Mouse (Mus musculus) kidney, adult 11 months (tissue): ENCODE measurements around the gene Gstt3.
A peak's percentile ranks its signal among the peaks of the same experiment; 100 is the strongest.
"Not testable (repeated sequence)": the region's sequence is repeated elsewhere in the genome, so short reads cannot be mapped to it uniquely, and the experiment has no call there.

ENCODE experiments used
- DNase-seq: peaks from one replicate; pipeline ENCODE4 v3.0.0; 2022

Gene Gstt3

DNA sequence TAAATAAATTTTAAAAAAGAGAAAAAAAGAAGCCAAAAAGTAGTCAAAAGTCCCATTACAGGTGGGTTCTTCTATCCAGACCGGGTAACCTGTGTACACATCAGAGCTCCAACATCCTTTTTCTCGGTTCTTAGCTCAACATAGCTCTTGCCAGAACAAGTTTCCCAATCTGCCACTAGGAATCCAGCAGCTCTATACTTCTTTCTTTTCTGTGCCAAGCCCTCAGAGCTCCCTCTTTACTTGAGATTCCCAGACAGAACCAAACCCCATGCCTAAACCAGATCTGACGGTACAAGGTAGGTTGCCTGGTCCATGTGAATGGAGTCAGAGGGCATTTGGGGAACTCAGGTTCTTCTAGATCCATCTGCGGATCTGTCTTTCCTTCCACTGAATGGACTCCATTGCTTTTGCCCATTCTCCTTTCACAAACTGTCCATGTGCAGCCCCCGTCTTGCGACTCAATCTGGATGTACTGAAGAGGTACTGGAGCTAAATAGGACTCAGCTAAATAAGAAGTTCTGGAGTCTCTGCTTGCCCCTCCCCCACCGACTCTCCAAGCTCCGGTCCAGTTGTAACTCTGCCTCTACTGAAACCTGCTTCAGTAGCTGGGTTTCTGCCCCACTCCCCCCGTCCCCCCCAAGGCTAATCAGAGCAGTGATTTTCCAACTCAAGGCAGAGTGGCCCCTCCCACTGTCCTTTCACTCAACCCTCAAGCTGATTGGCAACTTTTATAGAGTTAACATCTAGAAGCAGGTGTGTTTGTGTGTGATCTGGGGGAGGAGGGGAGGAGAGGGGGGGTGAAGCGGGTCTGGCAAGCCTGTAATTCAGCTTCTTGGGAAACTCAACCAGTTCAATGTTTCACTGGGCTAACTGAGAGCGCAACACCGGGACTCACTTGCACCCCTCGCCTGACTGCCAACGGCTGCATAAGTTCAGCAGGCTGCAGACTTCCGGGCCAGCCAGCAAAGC lies 1.7 kb downstream of the Gstt3 start:
- peak; percentile 78 for DNase-seq

DNA sequence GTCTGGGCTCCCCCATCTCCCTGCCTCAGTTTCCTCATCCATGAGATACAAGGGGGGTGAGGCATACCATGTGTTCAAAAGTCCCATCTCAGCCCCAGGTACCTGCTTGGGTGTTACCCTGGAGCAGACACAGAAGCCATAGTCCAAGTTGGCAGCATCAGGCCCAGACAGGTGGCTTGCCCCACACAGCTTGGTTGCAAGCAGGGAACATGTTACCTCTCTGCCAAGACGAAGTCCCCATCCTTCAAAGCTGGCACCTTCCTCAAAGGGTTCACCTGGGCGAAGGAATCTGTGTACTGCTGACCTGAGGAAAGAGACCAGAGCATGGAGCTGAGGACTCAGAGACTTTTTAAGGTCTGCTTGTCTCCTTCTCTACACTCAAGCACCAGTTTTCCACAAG lies 3.3 kb downstream of the Gstt3 start:
- no peak for DNase-seq

DNA sequence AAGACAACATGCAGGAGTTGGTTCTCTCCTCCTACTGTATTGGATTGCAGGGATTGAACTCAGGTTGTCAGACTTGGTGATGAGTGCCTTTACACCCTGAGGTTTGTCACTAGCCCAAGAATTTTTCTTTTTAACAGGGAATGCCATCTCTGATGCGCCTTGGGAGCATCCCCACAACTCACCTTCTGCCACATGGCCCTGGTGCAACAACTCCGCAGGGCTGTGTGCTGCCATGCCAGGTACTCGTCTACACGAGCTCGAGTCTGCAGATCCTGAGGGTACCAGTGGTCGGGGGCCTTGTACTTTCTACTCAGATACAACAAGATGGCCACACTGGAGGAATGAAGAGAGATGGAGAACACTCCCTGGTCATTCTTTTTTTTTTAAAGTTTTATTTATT lies 4.7 kb downstream of the Gstt3 start:
- DNase-seq = no peak

DNA sequence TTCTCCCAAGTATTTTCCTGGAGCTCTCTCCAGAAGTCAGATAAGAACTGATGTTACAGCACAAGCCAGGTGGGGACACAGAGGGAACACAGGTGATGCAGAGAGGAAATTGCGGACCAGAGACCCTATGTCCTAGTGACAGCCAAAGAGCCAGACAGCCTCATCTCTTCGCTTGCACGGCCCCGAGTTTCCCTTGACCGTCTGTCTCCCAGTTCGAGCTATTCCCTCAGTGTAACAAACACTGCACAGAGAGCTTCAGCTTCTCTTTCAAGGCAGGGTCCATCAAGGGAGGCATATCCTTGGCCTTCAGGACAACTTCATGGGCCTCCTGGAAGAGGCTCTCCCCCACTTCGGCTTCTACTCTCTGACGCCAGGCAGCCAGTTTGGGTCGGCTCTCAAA lies 6.6 kb downstream of the Gstt3 start:
- DNase-seq = no peak

DNA sequence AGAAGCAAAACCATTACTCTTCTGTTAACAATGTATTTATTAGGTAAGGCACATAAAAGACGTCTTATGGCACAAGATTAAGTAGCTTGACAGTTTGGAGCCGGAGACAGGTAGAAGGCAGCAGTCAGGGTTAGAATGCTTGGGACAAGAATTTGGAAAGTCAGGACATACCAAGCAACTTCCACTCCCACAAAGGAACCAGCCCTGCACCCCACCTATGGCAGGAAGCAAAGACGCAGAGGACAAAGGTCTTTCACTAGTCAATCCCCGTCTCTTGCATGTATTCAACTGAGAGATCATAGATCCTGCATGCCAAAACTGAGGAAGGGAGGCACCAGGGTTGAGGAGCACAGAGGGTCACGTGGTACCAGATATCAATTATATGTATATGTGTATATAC lies 7.1 kb downstream of the Gstt3 start:
- no peak for DNase-seq

DNA sequence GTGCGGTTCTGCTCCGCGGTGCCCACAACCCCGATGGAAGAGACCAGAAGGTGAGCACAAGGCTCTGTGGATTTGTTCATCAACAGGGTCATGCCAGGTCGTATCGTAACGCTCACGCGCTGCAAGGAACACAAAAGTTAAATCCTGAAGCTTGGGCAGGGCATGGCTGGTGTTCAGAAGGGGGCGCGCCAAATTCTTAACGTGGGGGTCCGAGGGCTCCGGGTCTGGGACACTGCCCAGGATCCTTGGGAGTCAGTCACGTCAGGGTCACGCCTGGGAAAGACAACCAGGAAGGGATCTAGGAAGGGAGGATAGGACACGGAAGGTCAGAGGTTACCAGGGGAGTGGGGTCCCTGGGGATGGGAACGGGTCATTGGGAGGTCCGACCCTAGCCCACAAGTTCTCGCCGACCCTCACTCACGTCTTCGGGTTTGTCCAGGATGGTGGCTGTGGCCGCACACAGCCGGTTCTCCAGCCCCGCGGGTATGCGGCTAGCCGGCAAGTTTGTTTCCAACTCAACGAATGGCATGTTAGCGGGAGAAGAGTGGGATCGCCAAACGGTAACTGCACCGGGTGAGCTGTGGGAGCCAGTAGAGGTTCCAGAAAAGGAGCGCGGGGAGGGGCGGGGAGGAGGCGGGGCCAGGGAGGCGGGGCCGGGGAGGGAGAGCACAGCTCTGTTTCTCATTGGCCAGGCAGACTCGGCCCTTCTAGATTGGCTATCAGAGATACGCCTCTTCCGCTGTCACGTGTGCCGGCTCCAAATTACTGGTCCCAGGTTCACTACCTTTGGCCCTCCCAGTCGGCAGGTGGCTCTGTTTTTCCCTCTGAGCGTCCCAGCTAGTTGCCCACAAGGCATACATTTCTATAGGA lies 8.2 kb downstream of the Gstt3 start, which contains the start of gene Ddt:
Gene Ddt, minus strand, starts transcription at position 620 of the 870 bp plus-strand sequence.
- peak; percentile 95 for DNase-seq

DNA sequence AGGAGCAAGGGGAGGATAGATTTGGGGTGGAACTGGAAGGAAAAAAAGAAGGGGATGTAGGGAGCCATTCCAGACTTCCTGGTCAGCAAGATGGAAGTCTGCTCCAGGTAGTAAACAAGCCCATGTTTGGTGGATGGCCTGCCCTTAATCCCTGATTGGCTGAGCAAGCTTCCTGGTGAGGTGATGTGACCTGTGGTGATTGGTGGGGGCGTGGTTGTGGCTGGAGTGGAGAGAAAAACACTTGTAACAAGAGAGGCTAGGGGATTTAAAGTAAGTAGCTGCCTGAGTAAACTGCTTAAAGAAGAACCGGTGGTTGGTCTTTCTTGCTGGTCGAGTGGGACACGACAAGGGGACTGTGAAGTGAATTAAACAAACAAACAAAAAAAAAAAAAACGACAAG lies 13.5 kb downstream of the Gstt3 start:
- DNase-seq = not testable (repeated sequence)

DNA sequence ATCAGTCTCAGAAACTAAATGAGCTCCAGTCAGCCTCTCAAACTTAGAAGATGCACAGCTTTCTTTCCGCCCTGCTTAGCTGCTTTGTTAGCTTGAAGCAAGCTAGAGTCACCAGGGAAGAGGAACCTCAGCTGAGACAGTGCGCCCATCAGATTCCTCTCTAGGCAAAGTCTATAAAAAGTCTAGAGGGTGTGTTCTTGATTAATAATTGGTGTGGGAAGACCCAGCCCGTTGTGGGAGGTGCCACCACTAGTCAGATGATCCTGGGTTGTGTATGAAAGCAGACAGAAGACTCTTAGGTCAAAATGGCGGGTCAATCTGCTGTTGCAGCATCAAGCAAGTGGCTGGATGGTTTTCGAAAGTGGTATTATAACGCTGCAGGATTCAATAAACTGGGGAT lies 14.4 kb downstream of the Gstt3 start:
- peak; percentile 76 for DNase-seq

DNA sequence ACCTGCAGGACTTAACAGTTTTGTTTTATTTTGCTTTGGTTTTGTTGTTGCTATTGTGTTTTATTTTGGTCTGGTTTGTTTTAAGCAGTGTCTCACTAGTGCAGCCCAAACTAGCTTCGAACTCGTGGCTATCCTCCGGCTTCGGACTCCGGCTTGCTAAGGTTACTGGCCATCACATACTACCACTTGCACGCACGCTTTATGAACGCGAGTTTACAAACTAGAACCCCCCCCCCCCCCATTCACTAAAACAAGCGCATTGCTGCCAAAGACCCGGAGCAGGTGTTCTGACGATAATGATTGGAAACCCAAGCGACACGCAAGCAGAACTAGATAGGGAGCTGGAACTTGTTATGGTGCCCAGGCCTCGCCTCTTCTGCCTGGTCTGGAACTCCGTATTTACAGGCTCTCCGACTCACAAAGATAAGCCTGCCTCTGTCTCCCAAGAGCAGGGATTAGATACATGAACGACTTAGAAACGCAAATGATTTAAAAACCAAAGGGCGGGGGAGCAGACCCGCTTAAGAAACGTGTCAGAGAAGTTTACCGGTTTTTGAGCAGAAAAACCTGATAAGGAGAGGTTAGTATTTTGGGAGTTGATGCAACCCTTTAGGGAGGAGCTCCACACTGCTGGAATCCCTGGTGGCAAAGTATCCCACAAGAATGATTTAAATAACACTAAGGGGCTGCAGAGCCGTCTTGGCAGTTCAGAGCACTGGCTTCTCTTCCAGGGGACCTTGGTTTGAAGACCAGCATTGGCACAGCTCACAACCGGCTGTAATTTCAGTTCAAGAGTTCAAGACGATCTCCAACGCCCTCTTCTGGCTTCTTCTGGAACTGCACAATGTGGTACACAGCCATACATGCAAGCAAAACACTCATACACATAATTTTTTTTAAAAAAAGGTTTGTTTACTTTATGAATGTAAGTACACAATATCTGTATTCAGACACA lies 16.4 kb downstream of the Gstt3 start:
- DNase-seq = peak; percentile 59

DNA sequence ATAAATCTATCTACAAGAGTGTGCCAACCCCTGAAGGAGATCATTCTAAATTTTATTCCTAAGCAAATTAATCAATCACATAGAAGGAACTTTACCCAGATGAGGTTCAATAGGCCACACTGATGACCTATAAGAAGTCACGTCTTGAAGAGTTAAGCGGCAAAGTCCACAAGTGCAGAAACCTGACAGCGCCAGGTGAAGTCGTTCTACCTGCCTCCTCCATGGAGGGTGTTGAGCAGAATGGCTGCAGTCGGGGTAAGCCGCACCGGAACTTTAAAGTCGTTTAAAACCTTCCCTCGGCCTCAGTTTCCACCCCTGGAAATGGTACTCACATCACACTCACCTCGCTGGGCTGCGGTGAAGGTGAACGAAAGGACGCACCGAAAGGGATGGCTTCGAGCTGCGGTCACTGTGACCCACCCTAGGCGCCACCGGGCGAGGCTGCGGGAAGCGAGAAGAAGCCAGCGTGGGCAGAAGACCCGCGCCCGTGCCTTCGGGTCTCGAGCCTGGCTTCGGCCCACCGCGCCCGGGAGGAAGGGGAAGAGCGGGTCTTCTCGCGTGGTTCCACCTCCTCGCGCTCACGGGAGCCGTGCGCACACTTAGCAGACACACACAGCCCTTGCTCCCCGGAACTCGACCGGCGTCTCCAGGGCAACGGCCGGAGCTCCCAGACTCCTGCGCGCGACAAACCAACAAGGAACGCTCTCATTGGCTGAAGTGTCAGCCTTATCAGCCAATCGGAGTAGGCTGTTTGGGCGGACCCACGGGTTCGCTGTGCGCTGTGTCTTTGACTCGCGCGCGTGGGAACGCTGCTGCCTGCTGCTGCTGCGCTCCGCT lies 17.3 kb downstream of the Gstt3 start, which contains the start of gene Cabin1:
Gene Cabin1, minus strand, starts transcription at position 660 of the 837 bp plus-strand sequence.
- DNase-seq = peak; percentile 97

DNA sequence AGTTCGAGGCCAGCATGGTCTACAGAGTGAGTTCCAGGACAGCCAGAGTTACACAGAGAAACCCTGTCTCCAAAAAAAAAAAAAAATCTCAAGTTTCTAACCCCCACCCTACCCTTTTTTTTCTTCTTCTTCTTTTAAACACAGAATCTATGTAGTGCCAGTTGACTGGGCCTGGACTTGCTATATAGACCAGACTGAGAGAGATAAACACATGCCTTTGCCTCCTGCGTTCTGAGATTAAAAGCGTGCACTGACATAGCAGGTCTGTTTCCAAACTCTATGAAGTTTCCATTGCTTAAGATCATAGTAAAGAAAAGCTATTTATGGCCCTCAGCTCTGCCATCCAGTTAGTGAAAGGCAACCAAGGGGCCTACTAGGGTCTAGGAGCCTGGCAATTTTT lies 18.8 kb downstream of the Gstt3 start:
- no peak for DNase-seq

DNA sequence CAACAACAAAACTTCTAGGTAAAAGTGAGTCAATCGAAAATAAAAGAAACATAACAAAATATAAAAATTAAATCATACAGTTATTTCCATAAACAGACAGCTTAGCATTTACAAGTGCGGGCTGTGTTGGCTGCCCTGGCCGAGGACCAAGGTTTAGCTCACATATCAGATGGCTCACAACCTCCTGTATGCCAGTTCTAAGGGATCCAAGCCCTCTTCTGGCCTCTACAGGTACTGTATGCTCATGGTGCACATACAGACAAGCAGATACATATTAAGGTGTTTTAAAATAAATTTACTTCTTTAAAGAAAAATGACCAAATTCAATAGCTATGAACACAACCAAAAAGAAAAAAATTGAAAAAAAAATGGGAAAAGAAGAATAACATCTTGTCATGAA lies 20.9 kb downstream of the Gstt3 start:
- DNase-seq = no peak

DNA sequence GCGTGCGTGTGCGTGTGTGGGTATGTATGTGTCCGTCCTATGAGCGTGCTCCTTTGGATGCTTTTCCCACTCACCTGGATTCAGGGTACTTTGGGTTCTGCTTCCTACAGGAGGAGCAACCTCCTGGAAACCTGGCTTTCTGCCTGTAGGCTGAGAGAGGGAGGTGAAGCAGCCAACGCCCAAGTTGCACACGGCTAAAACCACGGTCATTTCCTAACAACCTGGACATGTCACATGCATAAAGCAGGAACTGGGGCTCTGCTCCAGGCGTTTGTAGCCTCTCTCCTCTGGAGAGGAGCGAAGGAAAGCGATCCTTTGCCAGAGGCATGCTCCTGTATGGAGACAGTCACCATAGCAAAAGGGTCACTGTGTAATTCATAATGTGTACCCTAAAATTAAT lies 24.5 kb downstream of the Gstt3 start:
- no peak for DNase-seq

DNA sequence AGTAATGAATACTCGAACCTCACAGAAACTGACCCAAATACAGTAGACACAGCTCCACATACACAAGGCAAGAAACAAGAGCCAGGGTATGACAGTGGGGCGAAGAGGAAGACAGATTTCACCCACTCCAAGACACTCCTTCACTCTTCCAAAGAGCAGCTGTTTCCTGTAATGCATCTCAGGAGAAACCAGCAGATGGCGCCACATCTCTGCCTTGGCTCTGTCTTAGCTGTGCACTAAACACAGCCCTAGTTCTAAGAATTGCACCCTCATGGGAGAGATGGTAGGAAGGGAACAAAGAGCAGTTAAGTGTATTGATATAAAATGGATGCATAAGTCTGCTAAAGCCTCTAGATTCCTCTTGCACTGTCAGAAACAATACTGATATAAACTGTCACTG lies 37.2 kb downstream of the Gstt3 start:
- peak; percentile 63 for DNase-seq

DNA sequence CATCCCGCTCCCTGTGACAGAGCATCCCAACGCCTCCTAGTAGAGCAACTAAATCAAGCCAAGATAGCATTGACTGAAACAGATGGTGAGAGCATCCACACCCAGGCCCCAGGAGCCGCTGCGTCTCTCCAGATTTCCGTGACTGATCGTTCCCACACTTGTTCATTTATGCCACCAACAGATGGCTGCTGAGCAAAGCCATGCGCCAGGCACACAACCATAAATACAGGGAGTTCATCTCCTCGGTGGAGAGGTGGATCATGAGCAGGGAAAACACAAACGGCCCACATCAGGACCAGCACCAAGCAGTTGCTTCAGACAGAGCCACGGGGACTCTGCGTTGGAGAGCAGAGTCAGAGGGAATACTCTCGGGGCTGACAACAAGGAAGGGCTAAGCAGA lies 37.8 kb downstream of the Gstt3 start:
- no peak for DNase-seq

DNA sequence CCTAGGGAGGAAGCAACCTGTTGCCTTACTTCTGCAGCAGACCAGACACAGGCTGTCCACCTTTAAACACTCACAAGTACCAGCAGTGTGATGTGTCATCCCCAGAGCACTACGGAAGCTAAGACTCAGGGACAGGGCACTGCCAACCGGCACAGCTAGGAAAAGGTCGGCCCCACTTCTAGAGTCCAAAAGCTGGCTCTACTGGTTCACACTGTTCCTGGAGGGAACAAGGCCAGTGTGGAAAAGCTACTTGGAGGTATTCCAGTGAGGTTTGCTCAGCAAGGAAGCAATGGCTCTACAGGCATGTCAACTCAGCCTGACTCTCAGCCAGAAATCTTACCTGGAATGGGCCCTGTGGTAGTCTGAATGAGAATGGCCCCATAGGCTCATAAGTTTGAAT lies 40.3 kb downstream of the Gstt3 start:
- DNase-seq = peak; percentile 14

DNA sequence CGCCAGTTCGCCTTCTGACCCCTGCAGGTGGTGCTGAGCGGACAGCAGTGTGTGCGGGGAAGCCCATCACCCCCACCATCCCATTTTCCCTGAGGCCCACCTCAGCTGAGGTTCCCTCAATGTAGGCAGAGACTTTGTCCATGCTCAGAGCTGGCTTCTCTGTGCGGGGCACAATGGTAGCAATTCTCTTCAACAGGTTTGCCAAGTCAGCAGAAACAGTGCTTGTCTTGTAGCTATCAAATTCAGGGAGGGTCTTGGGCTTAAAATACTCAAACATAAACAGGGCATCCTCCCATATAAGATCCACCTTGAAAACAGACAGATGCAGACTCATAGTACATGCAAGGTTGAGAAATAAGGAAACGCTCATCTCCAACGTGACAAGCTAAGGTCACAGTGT lies 55.8 kb downstream of the Gstt3 start:
- DNase-seq = no peak
